Mouse (Mus musculus) spleen, adult 10 weeks (tissue): ENCODE data around the gene Ehhadh. TPM values are rescaled to one million over a fixed set of nuclear protein-coding genes. Genes with fewer than 3 reads are reported as not detected.

ENCODE experiments used
- polyA plus RNA-seq: library from polyadenylated mRNA; stranded (reverse); fragments of 350-450 nt; fragmentation: Illumina TruSeq; extraction: RNeasy Lipid Tissue Mini Kit (QIAGEN cat#74804); gene quantifications from one replicate; pipeline ENCODE4 v1.2.3, GENCODE M21; 2015; ENCODE audit warnings: low replicate concordance; ENCODE audit not compliant: insufficient read depth

The Ehhadh gene
- polyA plus RNA-seq: 6.4 TPM

DNA sequence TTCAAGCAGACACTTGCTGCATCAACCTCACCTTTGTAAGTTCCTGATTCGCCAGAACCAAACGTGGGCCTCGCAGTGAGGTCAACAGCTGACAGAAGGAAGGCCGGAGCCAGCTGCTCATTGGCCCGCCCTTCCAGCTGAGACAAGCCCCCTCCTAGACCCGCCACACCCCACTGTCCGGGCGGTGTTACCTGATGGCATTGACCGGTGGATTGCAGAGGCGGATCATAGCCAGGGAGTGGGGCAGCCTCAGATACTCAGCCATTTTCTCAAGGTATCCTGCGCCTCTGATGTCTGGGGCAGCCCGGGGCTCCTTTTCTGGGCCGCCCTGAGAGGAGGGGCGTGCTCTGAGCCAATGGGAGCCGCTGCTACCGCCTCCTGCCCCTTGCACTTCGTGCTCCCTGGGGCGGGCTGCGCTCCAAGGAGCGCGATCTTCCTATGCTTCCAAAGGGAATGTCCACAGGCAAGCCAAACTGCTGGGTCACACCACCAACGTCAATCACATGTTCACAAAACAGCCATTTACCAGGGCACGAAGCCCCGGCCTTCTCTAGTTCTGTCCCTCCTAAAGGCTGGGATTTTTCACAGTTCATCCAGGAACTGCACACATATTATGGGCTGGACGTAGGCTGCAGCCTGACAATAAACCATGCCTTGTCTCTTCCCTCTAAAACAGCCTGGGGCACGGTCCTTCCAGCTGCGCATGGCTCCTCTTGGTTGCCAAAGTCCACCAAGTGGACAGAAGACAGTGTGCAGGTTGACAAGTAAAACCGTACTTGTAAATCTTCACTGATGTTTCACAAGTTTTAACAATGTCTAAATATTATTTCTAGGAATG, at the start of gene Ehhadh:
Gene Ehhadh, minus strand, starts transcription at position 292 of the 838 bp plus-strand sequence.

DNA sequence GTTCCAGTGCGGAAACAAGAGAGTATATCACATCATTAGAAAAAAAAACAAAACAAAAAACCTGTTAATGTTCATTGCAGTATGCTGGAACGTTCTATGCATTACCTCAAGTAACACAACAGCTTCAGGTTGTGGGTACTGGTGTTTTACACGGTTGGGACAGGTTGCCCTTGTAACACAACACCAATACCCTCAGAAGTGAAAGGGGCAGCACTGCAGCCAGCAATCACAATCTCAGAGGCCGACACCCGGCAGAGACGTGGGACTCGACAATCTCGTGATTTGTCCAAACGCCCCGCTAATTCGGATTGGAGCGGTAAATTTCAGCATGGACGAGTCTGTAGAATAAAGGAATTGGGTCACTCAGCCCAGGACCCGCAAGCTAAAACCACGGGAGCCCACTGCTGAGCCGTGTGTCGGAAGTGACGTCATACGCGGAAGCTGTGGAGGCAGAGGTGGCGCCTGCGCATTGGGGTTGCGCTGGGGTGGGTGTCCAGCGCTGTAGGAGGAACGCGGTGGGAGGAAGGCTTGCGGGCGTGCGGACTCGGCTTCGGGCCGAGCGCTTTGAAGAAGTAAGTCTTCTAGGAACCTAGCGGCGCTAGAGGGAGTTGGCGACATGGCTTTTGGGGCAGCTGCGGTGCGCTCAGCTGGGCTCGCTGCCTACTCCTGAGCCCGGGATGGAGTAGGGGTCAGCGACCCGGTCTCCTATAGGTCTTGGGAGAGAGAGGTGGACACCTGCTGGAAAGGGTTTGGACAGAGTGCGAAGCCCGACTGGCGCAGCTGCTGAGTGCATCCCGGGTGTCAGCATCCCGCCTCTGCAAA, 6.5 kb upstream of the Ehhadh start, which contains the start of gene Map3k13:
Gene Map3k13, plus strand, starts transcription at position 472 of the 822 bp plus-strand sequence.

Other genes starting within 250 kb of the Ehhadh start
- 11.3 TPM for gene 2510009E07Rik, start 93.1 kb downstream of the Ehhadh start, polyA plus RNA-seq
- 0.35 TPM for gene Map3k13, start 6.5 kb upstream of the Ehhadh start, polyA plus RNA-seq
- 5.1 TPM for gene Tmem41a, start 159.7 kb upstream of the Ehhadh start, polyA plus RNA-seq
- gene Liph, start 207.9 kb upstream of the Ehhadh start, polyA plus RNA-seq: 0.21 TPM
- 94.0 TPM for gene Senp2, start 221.7 kb upstream of the Ehhadh start, polyA plus RNA-seq